Mouse (Mus musculus) lung, embryonic 14.5 days (tissue): Measurements from ENCODE around the gene Ap3b1. TPM values are rescaled to one million over a fixed set of nuclear protein-coding genes. Genes with fewer than 3 reads are reported as not detected.
A peak's percentile ranks its signal among the peaks of the same experiment; 100 is the strongest.

Experiments
- ATAC-seq: fragments of 200-750 bp; cut with Nextera tagmentation; 2 replicates; pipeline ENCODE4 v1.8.0; 2017; ENCODE audit warnings: mild to moderate bottlenecking, moderate TSS enrichment, moderate library complexity; ENCODE audit not compliant: insufficient read depth
- DNase-seq: peaks from one replicate; pipeline ENCODE4 v3.0.0-alpha.2; 2015
- H3K27ac ChIP-seq: fragments of 300-500 bp; sonication (generic); 2 replicates; pipeline ENCODE4 v1.5.1; 2014; ENCODE audit warnings: low read depth, mild to moderate bottlenecking, moderate library complexity
- H3K27me3 ChIP-seq: fragments of 300-500 bp; sonication (generic); 2 replicates; pipeline ENCODE4 v1.6.1; 2014; ENCODE audit warnings: low read length, control low read depth; ENCODE audit not compliant: insufficient read depth
- H3K36me3 ChIP-seq: fragments of 300-500 bp; sonication (generic); 2 replicates; pipeline ENCODE4 v1.6.1; 2014; ENCODE audit warnings: control low read depth; ENCODE audit not compliant: insufficient read depth
- H3K4me1 ChIP-seq: fragments of 300-500 bp; sonication (generic); 2 replicates; pipeline ENCODE4 v1.6.1; 2014; ENCODE audit warnings: antibody characterized with exemption, control low read depth; ENCODE audit not compliant: insufficient read depth
- H3K4me2 ChIP-seq: fragments of 300-500 bp; sonication (generic); 2 replicates; pipeline ENCODE4 v1.6.1; 2014; ENCODE audit warnings: mild to moderate bottlenecking
- H3K4me3 ChIP-seq: fragments of 300-500 bp; sonication (generic); 2 replicates; pipeline ENCODE4 v1.5.1; 2014; ENCODE audit warnings: low read depth, low read length
- H3K9ac ChIP-seq: fragments of 300-500 bp; sonication (generic); 2 replicates; pipeline ENCODE4 v1.6.1; 2014
- H3K9me3 ChIP-seq: fragments of 300-500 bp; sonication (generic); 2 replicates; pipeline ENCODE4 v1.6.1; 2016; ENCODE audit warnings: low read depth, low read length, control low read depth
- CTCF ChIP-seq: IDR thresholded peaks from 2 replicates; pipeline ENCODE4 v1.5.1; 2016; ENCODE audit warnings: antibody characterized with exemption, low read depth
- WGBS: fragments of 180-500 bp; shearing (Covaris S2); extraction: QIAGEN DNeasy Blood & Tissue Kit; methylation state at CpG from one replicate; pipeline ENCODE4 v1.1.7; 2014; 5-methylcytosine and 5-hydroxymethylcytosine counted together
- polyA plus RNA-seq: library from polyadenylated mRNA; unstranded; fragments of >200 nt; fragmentation: Nextera tagmentation; extraction: Ambion mirVana; gene quantifications from 2 replicates; pipeline ENCODE4 v1.2.1, GENCODE M21; 2014

Ap3b1 gene
- polyA plus RNA-seq, 1 experiment from 2014 or later: 43.6 TPM

- Histone ChIP-seq H3K9me3 (no peaks in the 10 kb centered on the region), H3K9ac (no peak overlapping the region), H3K27ac (no peak overlapping the region), H3K27me3 (no peaks in the 10 kb centered on the region), H3K36me3 (no peaks in the 10 kb centered on the region), H3K4me3 (no peak overlapping the region), H3K4me2 (no peak overlapping the region), H3K4me1 (no peaks in the 10 kb centered on the region)
- DNase-seq: peak; percentile 94
- TF ChIP-seq CTCF: peak; percentile 90
- peak; percentile 63; the same call in 1 of the 2 replicates for ATAC-seq
- WGBS: under 1% methylated on average over 3 of the region's 3 CpGs
These were observed 201.3 kb downstream of the Ap3b1 start for GRCm38 (mm10) chr13:94560011-94560410.

- DNase-seq (no peak), ATAC-seq (no peak)
- WGBS: 83% methylated on average over 11 of the region's 11 CpGs
- no peaks in the 10 kb centered on the region for H3K27me3 ChIP-seq
- no peak overlapping the region for H3K27ac ChIP-seq
- H3K4me2 ChIP-seq: no peak overlapping the region
- H3K9me3 ChIP-seq: no peaks in the 10 kb centered on the region
- H3K4me3 ChIP-seq: no peak overlapping the region
- 0 out of 2 replicates have a peak, but pooled peaks cover 8% of the 10 kb centered on the region for H3K36me3 ChIP-seq
- no peaks in the 10 kb centered on the region for H3K4me1 ChIP-seq
- no peak overlapping the region for H3K9ac ChIP-seq
- TF ChIP-seq CTCF: no peak
These were observed 202.1 kb downstream of the Ap3b1 start for GRCm38 (mm10) chr13:94560878-94561277.

- Histone ChIP-seq H3K9me3 (no peaks in the 10 kb centered on the region), H3K27me3 (no peaks in the 10 kb centered on the region), H3K36me3 (0 out of 2 replicates have a peak, but pooled peaks cover 13% of the 10 kb centered on the region), H3K9ac (no peak overlapping the region), H3K4me2 (no peak overlapping the region), H3K4me3 (no peak overlapping the region), H3K4me1 (no peaks in the 10 kb centered on the region), H3K27ac (no peak overlapping the region)
- TF ChIP-seq CTCF: no peak
- ATAC-seq: 0 out of 2 replicates have a peak, but pooled peaks have one; percentile 56
- 27% methylated on average over 9 of the region's 9 CpGs for WGBS
- peak; percentile 52 for DNase-seq
These were observed 204.0 kb downstream of the Ap3b1 start for GRCm38 (mm10) chr13:94562652-94563339.

GRCm38 (mm10) chr13:94563836-94564235 is 205.1 kb downstream of the Ap3b1 start:
- Histone ChIP-seq H3K4me2 (no peak overlapping the region), H3K4me3 (no peak overlapping the region), H3K27me3 (no peaks in the 10 kb centered on the region), H3K9me3 (no peaks in the 10 kb centered on the region), H3K36me3 (0 out of 2 replicates have a peak, but pooled peaks cover 13% of the 10 kb centered on the region), H3K27ac (no peak overlapping the region), H3K4me1 (no peaks in the 10 kb centered on the region), H3K9ac (no peak overlapping the region)
- ATAC-seq: no peak
- no peak for DNase-seq
- TF ChIP-seq CTCF: no peak
- 73% methylated on average over 8 of the region's 8 CpGs for WGBS

GRCm38 (mm10) chr13:94564351-94564994 is 205.7 kb downstream of the Ap3b1 start:
- WGBS: 75% methylated on average over 13 of the region's 13 CpGs
- Histone ChIP-seq H3K9me3 (no peaks in the 10 kb centered on the region), H3K36me3 (0 out of 2 replicates have a peak, but pooled peaks cover 13% of the 10 kb centered on the region), H3K4me1 (no peaks in the 10 kb centered on the region), H3K27me3 (no peaks in the 10 kb centered on the region), H3K4me3 (no peak overlapping the region), H3K9ac (no peak overlapping the region), H3K27ac (no peak overlapping the region), H3K4me2 (no peak overlapping the region)
- ATAC-seq (no peak), DNase-seq (no peak)
- no peak for TF ChIP-seq CTCF

- 92% methylated on average over 14 of the region's 14 CpGs for WGBS
These were observed 206.4 kb downstream of the Ap3b1 start for GRCm38 (mm10) chr13:94565176-94565575.

GRCm38 (mm10) chr13:94565616-94566015 is 206.9 kb downstream of the Ap3b1 start:
- H3K36me3 ChIP-seq: 0 out of 2 replicates have a peak, but pooled peaks cover 13% of the 10 kb centered on the region
- no peaks in the 10 kb centered on the region for H3K27me3 ChIP-seq
- DNase-seq (no peak), ATAC-seq (no peak)
- WGBS: 78% methylated on average over 9 of the region's 9 CpGs
- no peak overlapping the region for H3K4me2 ChIP-seq
- H3K9ac ChIP-seq: no peak overlapping the region
- no peaks in the 10 kb centered on the region for H3K4me1 ChIP-seq
- no peak for TF ChIP-seq CTCF
- H3K4me3 ChIP-seq: no peak overlapping the region
- H3K27ac ChIP-seq: no peak overlapping the region
- no peaks in the 10 kb centered on the region for H3K9me3 ChIP-seq

More at GRCm38 (mm10) chr13:94565176-94565575, 206.4 kb downstream of the Ap3b1 start:
- no peak for ATAC-seq
- H3K27ac ChIP-seq: no peak overlapping the region
- no peaks in the 10 kb centered on the region for H3K27me3 ChIP-seq
- no peak for TF ChIP-seq CTCF
- H3K4me3 ChIP-seq: no peak overlapping the region
- no peaks in the 10 kb centered on the region for H3K4me1 ChIP-seq
- no peak for DNase-seq
- H3K9ac ChIP-seq: no peak overlapping the region
- H3K36me3 ChIP-seq: 0 out of 2 replicates have a peak, but pooled peaks cover 13% of the 10 kb centered on the region
- no peak overlapping the region for H3K4me2 ChIP-seq
- no peaks in the 10 kb centered on the region for H3K9me3 ChIP-seq
